Mouse (Mus musculus): ENCODE data around the gene Lhx1. TPM values are rescaled to one million over a fixed set of nuclear protein-coding genes. Genes with fewer than 3 reads are reported as not detected.

Gene Lhx1
- polyA plus RNA-seq, 1 experiment, result 0.92 TPM

DNA sequence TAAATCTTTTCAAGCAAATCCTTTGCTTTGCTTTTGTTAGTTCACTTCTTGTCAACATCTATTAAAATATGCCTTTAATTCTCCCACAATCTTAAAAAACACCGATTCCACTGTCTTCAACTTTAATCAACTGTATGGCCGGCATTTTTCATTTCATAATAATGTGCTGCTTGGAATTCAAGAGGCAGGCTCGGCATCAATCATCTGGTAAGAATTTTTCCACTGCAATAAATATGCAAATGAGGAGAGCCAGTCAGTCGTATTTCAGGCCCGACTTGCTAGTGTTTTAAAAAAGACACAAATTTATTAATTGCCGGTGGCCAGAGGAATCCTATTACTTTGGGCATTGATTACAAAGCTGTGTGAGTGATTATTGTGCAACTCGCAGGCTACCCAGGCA lies 43.7 kb downstream of the Lhx1 start:
- no peak for DNase-seq (ENCODE audit: low read depth)

DNA sequence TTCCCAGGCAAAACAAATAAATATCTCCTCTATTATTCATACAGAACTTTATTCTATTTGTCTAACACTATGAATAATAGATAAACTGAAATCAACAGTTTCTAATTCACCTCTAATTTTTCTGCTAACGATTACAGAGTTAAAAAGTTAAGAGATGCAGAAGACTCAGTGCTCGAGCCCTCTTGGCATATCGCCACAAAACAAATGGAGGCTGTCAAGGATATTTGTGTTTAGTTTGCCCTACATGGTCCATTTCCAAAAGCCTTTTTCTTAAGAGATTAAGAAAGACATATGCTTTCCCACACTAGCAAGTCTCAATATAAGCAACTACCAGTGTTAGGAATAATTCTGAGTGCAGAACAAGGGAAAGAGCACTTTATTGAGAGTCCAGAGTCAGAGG lies 44.9 kb downstream of the Lhx1 start:
- DNase-seq (ENCODE audit: low read depth), result no peak

DNA sequence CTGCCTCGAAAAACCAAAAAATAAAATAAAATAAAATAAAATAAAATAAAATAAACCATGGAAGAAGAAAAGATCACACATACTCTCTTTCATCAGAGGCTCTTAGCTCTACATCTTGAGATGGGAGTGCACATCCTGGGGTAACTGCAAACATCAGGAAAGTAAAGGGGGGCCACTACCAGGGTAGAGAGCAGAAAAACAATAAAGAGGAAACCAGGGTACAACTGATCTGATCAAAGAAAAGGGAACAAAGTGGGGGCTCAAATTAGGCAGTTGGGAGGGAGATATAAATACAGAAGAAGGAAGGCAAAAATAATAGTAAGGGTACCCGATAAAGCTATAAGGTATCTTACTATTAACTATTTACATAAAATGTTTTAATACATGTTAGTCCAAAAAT lies 48.7 kb downstream of the Lhx1 start:
- no peak for DNase-seq (ENCODE audit: low read depth)

DNA sequence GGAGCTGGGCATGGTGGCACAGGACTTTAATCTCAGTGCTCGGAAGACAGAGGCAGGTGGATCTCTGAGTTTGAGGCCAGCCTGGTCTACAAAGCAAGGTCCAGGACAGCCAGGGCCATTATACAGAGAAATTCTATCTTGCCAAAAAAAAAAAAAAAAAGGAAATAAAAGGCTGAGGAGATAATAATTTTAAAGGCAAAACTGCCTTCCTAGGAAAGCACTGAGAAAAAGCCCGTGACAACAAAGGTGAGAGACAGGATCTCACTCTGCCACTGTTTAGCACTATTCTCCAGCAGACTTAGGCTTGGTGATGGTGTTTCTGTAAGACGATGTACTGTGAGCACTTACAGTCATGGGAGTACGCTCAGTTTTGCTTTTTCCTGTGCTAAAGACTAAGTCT lies 49.3 kb downstream of the Lhx1 start:
- DNase-seq (ENCODE audit: low read depth), result no peak

- DNase-seq (ENCODE audit: low read depth), result no peak
These were observed 52.2 kb downstream of the Lhx1 start for GRCm38 (mm10) chr11:84473093-84473667.

Other genes starting within 250 kb of the Lhx1 start
- 2.9 and 5.3 TPM in 2 replicates for gene Aatf, start 12.0 kb downstream of the Lhx1 start, polyA plus RNA-seq (2012; rRNA removed)